Mouse (Mus musculus): ENCODE results near the gene Sfta2. TPM values are rescaled to one million over a fixed set of nuclear protein-coding genes. Genes with fewer than 3 reads are reported as not detected.
A peak's percentile ranks its signal among the peaks of the same experiment; 100 is the strongest.

Sfta2 gene
- total and polyA plus RNA-seq, 2 experiments from 2014 or later: not detected

GRCm38 (mm10) chr17:35672527-35672926, 71.2 kb downstream of the Sfta2 start:
- ATAC-seq (ENCODE audit: low FRiP score): no peak
- Histone ChIP-seq H3K4me2 (ENCODE audit: low read depth, low read length, poor library complexity, severe bottlenecking) (peak overlapping the region; percentile 73; the same call in 1 of the 2 replicates), H3K36me3 (ENCODE audit: insufficient read depth, low read length) (0 out of 2 replicates have a peak, but pooled peaks cover 4% of the 10 kb centered on the region), H3K9ac (replicated peaks; ENCODE audit: low read length, poor library complexity, severe bottlenecking) (peak overlapping the region; percentile 71; the same call in 1 of the 2 replicates), H3K27me3 (ENCODE audit: insufficient read depth, low read length) (no peaks in the 10 kb centered on the region), H3K4me1 (ENCODE audit: insufficient read depth, low read length) (peaks cover 2% of the 10 kb centered on the region; the same call in 1 of the 2 replicates), H3K27ac (ENCODE audit: low read depth, low read length) (no peak overlapping the region), H3K4me3 (ENCODE audit: low read depth, low read length) (no peak overlapping the region), H3K9me3 (ENCODE audit: low read length) (no peaks in the 10 kb centered on the region)
- TF ChIP-seq CTCF (IDR thresholded peaks at IDR 0.05): no peak
- 89% methylated on average over 6 of the region's 6 CpGs for WGBS
- DNase-seq (ENCODE audit: low spot score): no peak

GRCm38 (mm10) chr17:35673416-35674035, 72.2 kb downstream of the Sfta2 start, which contains the start of gene Gtf2h4:
Gene Gtf2h4 (minus strand): TSS chr17:35673739.
- Histone ChIP-seq H3K9ac (replicated peaks; ENCODE audit: low read length, poor library complexity, severe bottlenecking) (peak within 1 kb of the TSS; percentile 71), H3K36me3 (ENCODE audit: insufficient read depth, low read length) (0 out of 2 replicates have a peak, but pooled peaks cover 4% of the 10 kb centered on the region), H3K9me3 (ENCODE audit: low read length) (no peaks in the 10 kb centered on the region), H3K4me1 (ENCODE audit: insufficient read depth, low read length) (peaks cover 2% of the 10 kb centered on the region; the same call in 1 of the 2 replicates), H3K4me2 (ENCODE audit: low read depth, low read length, poor library complexity, severe bottlenecking) (peak within 1 kb of the TSS; percentile 73), H3K27ac (ENCODE audit: low read depth, low read length) (peak within 1 kb of the TSS; percentile 48; the same call in 1 of the 2 replicates), H3K4me3 (ENCODE audit: low read depth, low read length) (peak within 1 kb of the TSS; percentile 48), H3K27me3 (ENCODE audit: insufficient read depth, low read length) (no peaks in the 10 kb centered on the region)
- WGBS: 2% methylated on average over 23 of the region's 23 CpGs
- ATAC-seq (ENCODE audit: low FRiP score) (peak; percentile 94), DNase-seq (ENCODE audit: low spot score) (peak; percentile 99)
- peak; percentile 53 for TF ChIP-seq CTCF (IDR thresholded peaks at IDR 0.05)

GRCm38 (mm10) chr17:35680591-35680990, 79.2 kb downstream of the Sfta2 start:
- H3K27me3 ChIP-seq (ENCODE audit: insufficient read depth, low read length): no peaks in the 10 kb centered on the region
- ATAC-seq (ENCODE audit: low FRiP score): no peak
- no peak overlapping the region for H3K9ac ChIP-seq (replicated peaks; ENCODE audit: low read length, poor library complexity, severe bottlenecking)
- TF ChIP-seq CTCF (IDR thresholded peaks at IDR 0.05): no peak
- 40% methylated on average over 6 of the region's 6 CpGs for WGBS
- H3K27ac ChIP-seq (ENCODE audit: low read depth, low read length): no peak overlapping the region
- peaks cover 25% of the 10 kb centered on the region for H3K36me3 ChIP-seq (ENCODE audit: insufficient read depth, low read length)
- no peak for DNase-seq (ENCODE audit: low spot score)
- H3K9me3 ChIP-seq (ENCODE audit: low read length): no peaks in the 10 kb centered on the region
- H3K4me2 ChIP-seq (ENCODE audit: low read depth, low read length, poor library complexity, severe bottlenecking): no peak overlapping the region
- no peak overlapping the region for H3K4me3 ChIP-seq (ENCODE audit: low read depth, low read length)
- no peaks in the 10 kb centered on the region for H3K4me1 ChIP-seq (ENCODE audit: insufficient read depth, low read length)

DNA sequence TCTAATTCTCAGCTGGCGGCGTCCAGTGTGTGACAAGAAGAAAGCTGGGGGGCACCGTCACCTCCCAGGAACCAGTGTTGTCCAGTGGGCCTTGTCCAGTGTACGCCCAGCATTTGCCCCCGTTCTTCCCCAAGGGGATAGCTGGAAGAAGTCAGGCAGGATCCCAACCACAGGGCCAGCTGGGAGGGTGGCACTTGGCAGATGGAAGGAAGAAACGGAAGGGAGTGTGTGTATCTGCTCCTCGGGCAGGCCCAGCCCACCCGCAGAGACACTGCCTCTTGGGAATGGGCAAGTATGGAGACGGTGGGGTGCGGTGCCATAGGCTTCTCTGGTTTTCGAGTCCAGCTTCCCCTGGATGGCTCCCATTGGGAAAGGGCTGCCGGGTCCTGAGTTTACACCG, 80.6 kb downstream of the Sfta2 start:
- no peak for ATAC-seq (ENCODE audit: low FRiP score)
- no peak overlapping the region for H3K4me3 ChIP-seq (ENCODE audit: low read depth, low read length)

DNA sequence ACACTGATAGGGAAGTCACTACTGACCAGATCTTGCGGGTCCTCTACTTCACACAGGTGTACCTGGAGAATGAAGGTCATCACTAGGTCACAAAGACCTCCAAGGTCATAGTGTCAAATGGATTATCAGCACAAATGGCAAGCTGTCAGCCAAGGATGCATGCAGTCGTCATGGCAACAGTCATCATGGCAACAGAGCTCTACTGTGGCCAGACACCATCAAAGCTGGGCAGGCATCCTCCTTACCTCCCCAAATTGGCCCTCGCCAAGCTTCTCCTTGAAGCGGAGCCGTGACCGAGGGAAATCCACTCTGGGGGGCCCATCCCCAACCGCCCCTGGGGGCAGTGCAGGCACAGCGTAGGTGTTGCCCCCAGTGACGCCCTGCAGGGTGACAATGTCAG, 83.7 kb downstream of the Sfta2 start:
- H3K4me3 ChIP-seq (ENCODE audit: low read depth, low read length): no peak overlapping the region
- no peaks in the 10 kb centered on the region for H3K9me3 ChIP-seq (ENCODE audit: low read length)
- H3K9ac ChIP-seq (replicated peaks; ENCODE audit: low read length, poor library complexity, severe bottlenecking): no peak overlapping the region; the same call in 1 of the 2 replicates
- no peak overlapping the region for H3K4me2 ChIP-seq (ENCODE audit: low read depth, low read length, poor library complexity, severe bottlenecking)
- peaks cover 64% of the 10 kb centered on the region for H3K36me3 ChIP-seq (ENCODE audit: insufficient read depth, low read length)
- peak overlapping the region; percentile 63 for H3K27ac ChIP-seq (ENCODE audit: low read depth, low read length)
- H3K27me3 ChIP-seq (ENCODE audit: insufficient read depth, low read length): no peaks in the 10 kb centered on the region
- WGBS: 35% methylated on average over 9 of the region's 9 CpGs
- no peak for TF ChIP-seq CTCF (IDR thresholded peaks at IDR 0.05)
- H3K4me1 ChIP-seq (ENCODE audit: insufficient read depth, low read length): no peaks in the 10 kb centered on the region
- ATAC-seq (ENCODE audit: low FRiP score): 0 out of 2 replicates have a peak, but pooled peaks have one; percentile 28
- DNase-seq (ENCODE audit: low spot score): peak; percentile 60

More for the DNA sequence above, 80.6 kb downstream of the Sfta2 start:
- WGBS: 82% methylated on average over 13 of the region's 13 CpGs
- no peak for DNase-seq (ENCODE audit: low spot score)
- no peak overlapping the region for H3K4me2 ChIP-seq (ENCODE audit: low read depth, low read length, poor library complexity, severe bottlenecking)
- no peak overlapping the region for H3K27ac ChIP-seq (ENCODE audit: low read depth, low read length)
- no peaks in the 10 kb centered on the region for H3K27me3 ChIP-seq (ENCODE audit: insufficient read depth, low read length)
- no peak overlapping the region for H3K9ac ChIP-seq (replicated peaks; ENCODE audit: low read length, poor library complexity, severe bottlenecking)
- H3K4me1 ChIP-seq (ENCODE audit: insufficient read depth, low read length): no peaks in the 10 kb centered on the region
- H3K36me3 ChIP-seq (ENCODE audit: insufficient read depth, low read length): peaks cover 37% of the 10 kb centered on the region
- H3K9me3 ChIP-seq (ENCODE audit: low read length): no peaks in the 10 kb centered on the region
- TF ChIP-seq CTCF (IDR thresholded peaks at IDR 0.05): no peak
